Mouse (Mus musculus) G1E (cell line): ENCODE measurements around the gene Smim9. TPM values are rescaled to one million over a fixed set of nuclear protein-coding genes. Genes with fewer than 3 reads are reported as not detected.
A peak's percentile ranks its signal among the peaks of the same experiment; 100 is the strongest.
"Not testable (repeated sequence)": the region's sequence is repeated elsewhere in the genome, so short reads cannot be mapped to it uniquely, and the experiment has no call there.

Experiments used
- ATAC-seq: 2 replicates; pipeline ENCODE4 v1.8.0; 2016; ENCODE audit warnings: mild to moderate bottlenecking; ENCODE audit not compliant: insufficient number of reproducible peaks, poor library complexity, low FRiP score, severe bottlenecking; ENCODE audit errors: extremely low read depth
- DNase-seq: peaks from one replicate; pipeline ENCODE4 v3.0.0; 2012; ENCODE audit warnings: low spot score
- H3K27me3 ChIP-seq: 2 replicates; pipeline ENCODE4 v1.6.1; 2012; ENCODE audit warnings: mild to moderate bottlenecking, low read length, inconsistent platforms; ENCODE audit not compliant: insufficient read depth
- H3K36me3 ChIP-seq: replicated peaks from 2 replicates; pipeline ENCODE3; 2012; ENCODE audit warnings: mild to moderate bottlenecking, inconsistent platforms
- H3K4me1 ChIP-seq: 2 replicates; pipeline ENCODE4 v1.6.1; 2012; ENCODE audit warnings: low read depth, low read length, inconsistent platforms, mixed read lengths; ENCODE audit not compliant: insufficient read depth
- H3K4me3 ChIP-seq: 2 replicates; pipeline ENCODE4 v1.5.1; 2012; ENCODE audit warnings: low read depth, mild to moderate bottlenecking, inconsistent platforms, low read length, moderate library complexity, mixed read lengths
- H3K9me3 ChIP-seq: replicated peaks from 2 replicates; pipeline ENCODE4 v1.6.1; 2012; ENCODE audit warnings: inconsistent platforms
- CTCF ChIP-seq: IDR thresholded peaks from 2 replicates; pipeline ENCODE4 v1.5.1; 2012; ENCODE audit warnings: low read depth, low read length, inconsistent platforms, mixed read lengths
- GATA1 ChIP-seq: IDR thresholded peaks from 2 replicates; pipeline ENCODE4 v1.6.1; 2012; ENCODE audit warnings: borderline replicate concordance, low read length, inconsistent platforms, mixed read lengths
- GATA2 ChIP-seq: IDR thresholded peaks from 2 replicates; pipeline ENCODE4 v1.6.1; 2012; ENCODE audit warnings: low read depth, low read length, inconsistent platforms, borderline replicate concordance
- POLR2AphosphoS5 ChIP-seq: IDR thresholded peaks from 2 replicates; pipeline ENCODE4 v1.6.1; 2012; ENCODE audit warnings: low read depth, low read length, inconsistent platforms; ENCODE audit not compliant: insufficient replicate concordance
- TAL1 ChIP-seq: conservative IDR thresholded peaks from 2 replicates; pipeline ENCODE4 v1.6.1; 2012; ENCODE audit warnings: low read depth, low read length, inconsistent platforms, mixed read lengths
- polyA plus RNA-seq: library from polyadenylated mRNA; stranded (reverse); fragments of >175 nt; gene quantifications from 2 replicates; pipeline ENCODE4 v1.2.3, GENCODE M21; 2012
- total RNA-seq, 2 experiments: library from RNA; stranded (forward) in 1 of 2; stranded (reverse) in 1 of 2; fragments of 200-1000 nt in 1 of 2; fragments of >200 nt in 1 of 2; fragmentation: Nextera tagmentation in 1 of 2; gene quantifications; 2 replicates each; pipeline ENCODE4 v1.2.3; 2014 to 2017

The Smim9 gene
- total RNA-seq (2014; fragmentation: Nextera tagmentation): not detected in 2 replicates
- not detected in 2 replicates for total RNA-seq (2017)
- polyA plus RNA-seq: not detected in 2 replicates

GRCm38 (mm10) chrX:75163670-75164069 lies at the start of gene Smim9:
TSS of gene Smim9 (minus strand) at chrX:75163770.
- DNase-seq: no peak
- no peaks in the 10 kb centered on the region; the same call in 1 of the 2 replicates for H3K4me1 ChIP-seq
- no peak for ATAC-seq
- H3K36me3 ChIP-seq: no peaks in the 10 kb centered on the region
- H3K27me3 ChIP-seq: no peaks in the 10 kb centered on the region
- no peaks in the 10 kb centered on the region for H3K9me3 ChIP-seq
- H3K4me3 ChIP-seq: no peak within 1 kb of the TSS
- TF ChIP-seq POLR2AphosphoS5: no peak
- no peak for TF ChIP-seq CTCF
- no peak for TF ChIP-seq GATA2
- no peak for TF ChIP-seq GATA1
- TF ChIP-seq TAL1: no peak

GRCm38 (mm10) chrX:75155576-75156243 lies 7.9 kb downstream of the Smim9 start:
- ATAC-seq: peak; percentile 40; the same call in 1 of the 2 replicates
- H3K36me3 ChIP-seq: no peaks in the 10 kb centered on the region
- TF ChIP-seq GATA2 (no peak), TAL1 (no peak), GATA1 (no peak), POLR2AphosphoS5 (no peak), CTCF (no peak)
- DNase-seq: peak; percentile 25
- no peaks in the 10 kb centered on the region for H3K9me3 ChIP-seq
- no peaks in the 10 kb centered on the region for H3K27me3 ChIP-seq
- peak overlapping the region; percentile 61; the same call in 1 of the 2 replicates for H3K4me3 ChIP-seq
- H3K4me1 ChIP-seq: no peaks in the 10 kb centered on the region; the same call in 1 of the 2 replicates

- TF ChIP-seq TAL1 (no peak), GATA2 (no peak), GATA1 (no peak), CTCF (no peak), POLR2AphosphoS5 (no peak)
- Histone ChIP-seq H3K27me3 (no peaks in the 10 kb centered on the region), H3K4me1 (peaks cover 3% of the 10 kb centered on the region; the same call in 1 of the 2 replicates), H3K36me3 (no peaks in the 10 kb centered on the region), H3K9me3 (no peaks in the 10 kb centered on the region), H3K4me3 (no peak overlapping the region)
- ATAC-seq (no peak), DNase-seq (no peak)
Measured at GRCm38 (mm10) chrX:75152249-75152648, 11.3 kb downstream of the Smim9 start.

- TF ChIP-seq GATA1 (no peak), TAL1 (no peak), POLR2AphosphoS5 (no peak), CTCF (no peak), GATA2 (no peak)
- H3K36me3 ChIP-seq: no peaks in the 10 kb centered on the region
- peaks cover 3% of the 10 kb centered on the region; the same call in 1 of the 2 replicates for H3K4me1 ChIP-seq
- no peak overlapping the region for H3K4me3 ChIP-seq
- H3K27me3 ChIP-seq: no peaks in the 10 kb centered on the region
- H3K9me3 ChIP-seq: no peaks in the 10 kb centered on the region
- ATAC-seq: no peak
- no peak for DNase-seq
Measured at GRCm38 (mm10) chrX:75150304-75150703, 13.3 kb downstream of the Smim9 start.

- Histone ChIP-seq H3K9me3 (no peaks in the 10 kb centered on the region), H3K4me3 (no peak overlapping the region), H3K36me3 (no peaks in the 10 kb centered on the region), H3K27me3 (no peaks in the 10 kb centered on the region), H3K4me1 (peaks cover 3% of the 10 kb centered on the region; the same call in 1 of the 2 replicates)
- ATAC-seq (no peak), DNase-seq (no peak)
- TF ChIP-seq CTCF (no peak), POLR2AphosphoS5 (no peak)
Measured at GRCm38 (mm10) chrX:75148414-75148813, 15.2 kb downstream of the Smim9 start.

- ATAC-seq: peak; percentile 49; the same call in 1 of the 2 replicates
- H3K4me3 ChIP-seq, H3K9me3 ChIP-seq, H3K27me3 ChIP-seq, H3K36me3 ChIP-seq, H3K4me1 ChIP-seq: not testable (repeated sequence)
- peak; percentile 9 for DNase-seq
Measured at GRCm38 (mm10) chrX:75143124-75143555, 20.4 kb downstream of the Smim9 start.

GRCm38 (mm10) chrX:75138182-75138581 lies 25.4 kb downstream of the Smim9 start:
- Histone ChIP-seq H3K36me3 (no peaks in the 10 kb centered on the region), H3K4me1 (peaks cover 6% of the 10 kb centered on the region; the same call in 1 of the 2 replicates), H3K4me3 (no peak overlapping the region), H3K27me3 (no peaks in the 10 kb centered on the region), H3K9me3 (no peaks in the 10 kb centered on the region)
- DNase-seq (no peak), ATAC-seq (no peak)
- TF ChIP-seq POLR2AphosphoS5 (no peak), TAL1 (no peak), GATA2 (no peak), GATA1 (no peak), CTCF (no peak)
